Mouse (Mus musculus) retina, postnatal 7 days (tissue): ENCODE data around the gene Rassf8.

ENCODE experiments used
- DNase-seq: peaks from one replicate; pipeline ENCODE4 v3.0.0-alpha.2; 2012; ENCODE audit warnings: low read depth, low spot score

Gene Rassf8

DNA sequence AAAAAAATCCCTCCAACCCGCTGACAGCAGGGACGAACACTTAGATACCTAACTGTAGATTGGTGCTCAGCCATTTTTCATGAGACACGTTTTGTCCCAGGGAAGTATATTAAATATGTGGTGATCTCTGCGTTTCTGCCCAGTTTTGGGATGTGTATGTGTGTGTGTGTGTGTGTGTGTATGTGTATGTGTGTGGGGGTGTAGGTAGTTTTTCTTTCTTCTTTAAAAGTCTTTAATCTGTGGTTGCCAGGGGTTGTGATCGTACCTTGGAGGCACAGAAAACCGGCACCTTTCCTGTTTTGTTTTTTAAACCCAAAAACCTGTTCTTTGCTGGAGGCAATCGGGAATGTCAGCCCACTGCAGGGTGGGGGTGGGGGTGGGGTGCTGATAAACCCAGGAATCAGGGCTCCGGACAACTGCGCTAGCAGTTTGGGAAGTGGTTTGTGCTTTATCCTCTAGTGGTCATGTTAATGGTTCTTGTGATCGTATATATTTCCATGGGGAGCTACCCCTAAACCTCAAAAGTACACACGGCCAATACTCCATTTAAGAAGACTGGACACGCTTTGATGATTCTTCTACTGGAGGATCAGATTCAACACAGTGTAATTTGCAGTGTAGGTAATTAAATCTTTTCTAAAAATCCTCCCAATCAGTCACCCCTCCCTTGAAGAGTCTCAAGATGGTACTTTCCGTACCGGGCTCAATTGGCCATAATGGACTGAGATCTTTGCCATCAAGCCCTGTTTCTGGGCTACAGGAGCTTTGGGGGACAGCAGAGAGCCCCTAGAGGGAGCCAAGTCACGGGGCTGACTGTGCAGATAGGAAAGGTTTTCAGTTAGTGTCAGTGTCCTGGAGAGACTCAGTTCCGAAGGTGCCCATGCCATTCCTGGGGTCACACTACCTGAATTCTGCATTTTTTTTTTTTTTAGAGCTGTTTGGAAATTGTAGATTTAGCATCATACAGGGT lies 1.4 kb downstream of the Rassf8 start:
- DNase-seq = no peak

DNA sequence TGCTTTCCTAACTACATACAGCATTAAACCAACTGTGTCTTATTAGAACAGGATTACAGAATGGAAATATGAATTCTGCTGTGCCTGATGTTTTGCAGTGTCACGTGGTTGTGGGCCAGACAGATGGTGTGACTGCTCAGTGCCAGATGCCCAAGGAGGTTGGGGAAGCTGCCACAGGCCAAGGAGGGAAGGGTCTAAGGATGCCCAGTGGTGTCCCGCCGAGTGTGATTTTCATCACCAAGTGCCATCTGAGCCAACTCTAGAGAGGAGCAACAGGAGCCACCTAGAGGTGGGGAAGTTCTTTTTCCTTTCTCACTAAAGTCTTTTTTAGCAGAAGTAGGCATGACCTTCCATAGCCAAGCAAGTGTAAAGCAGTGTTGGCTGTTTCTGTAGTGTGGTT lies 3.8 kb downstream of the Rassf8 start:
- DNase-seq = no peak

DNA sequence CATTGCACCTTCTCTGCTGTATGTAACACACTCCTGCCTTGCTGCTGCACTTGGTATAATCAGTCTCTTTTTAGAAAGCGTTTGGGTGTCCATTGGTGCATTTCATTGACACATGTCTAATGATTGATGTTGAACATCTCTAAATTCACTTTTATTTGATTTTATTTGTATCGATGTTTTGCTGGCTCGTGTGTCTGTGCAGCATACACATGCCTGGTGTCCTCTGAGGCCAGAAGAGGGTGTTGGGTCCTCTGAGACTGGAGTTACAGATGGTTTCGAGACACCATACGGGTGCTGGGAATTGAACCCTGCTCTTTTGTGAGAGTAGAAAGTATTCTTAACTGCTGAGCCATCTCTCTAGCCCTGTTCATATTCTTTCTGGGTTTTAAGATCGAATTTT lies 6.7 kb downstream of the Rassf8 start:
- DNase-seq = no peak

DNA sequence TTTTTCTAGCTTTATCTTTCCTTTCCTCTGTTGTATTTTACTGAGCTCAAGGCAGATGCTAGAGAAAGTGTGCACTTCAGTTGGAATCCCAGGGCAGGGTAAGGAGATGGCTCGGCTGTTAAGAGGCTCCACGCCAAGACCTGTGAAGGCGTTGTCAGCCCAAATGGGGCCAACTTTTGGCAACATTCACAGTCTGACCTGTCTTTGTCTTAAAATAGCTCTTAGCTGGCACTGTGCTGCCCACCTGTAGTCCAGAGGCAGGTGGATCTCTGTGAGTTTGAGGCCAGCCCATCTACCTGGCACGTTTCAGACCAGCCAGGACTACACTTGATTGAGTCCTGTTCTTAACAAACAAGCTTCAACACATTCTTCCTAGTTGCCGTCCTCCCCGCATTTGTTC lies 7.9 kb downstream of the Rassf8 start:
- no peak for DNase-seq

DNA sequence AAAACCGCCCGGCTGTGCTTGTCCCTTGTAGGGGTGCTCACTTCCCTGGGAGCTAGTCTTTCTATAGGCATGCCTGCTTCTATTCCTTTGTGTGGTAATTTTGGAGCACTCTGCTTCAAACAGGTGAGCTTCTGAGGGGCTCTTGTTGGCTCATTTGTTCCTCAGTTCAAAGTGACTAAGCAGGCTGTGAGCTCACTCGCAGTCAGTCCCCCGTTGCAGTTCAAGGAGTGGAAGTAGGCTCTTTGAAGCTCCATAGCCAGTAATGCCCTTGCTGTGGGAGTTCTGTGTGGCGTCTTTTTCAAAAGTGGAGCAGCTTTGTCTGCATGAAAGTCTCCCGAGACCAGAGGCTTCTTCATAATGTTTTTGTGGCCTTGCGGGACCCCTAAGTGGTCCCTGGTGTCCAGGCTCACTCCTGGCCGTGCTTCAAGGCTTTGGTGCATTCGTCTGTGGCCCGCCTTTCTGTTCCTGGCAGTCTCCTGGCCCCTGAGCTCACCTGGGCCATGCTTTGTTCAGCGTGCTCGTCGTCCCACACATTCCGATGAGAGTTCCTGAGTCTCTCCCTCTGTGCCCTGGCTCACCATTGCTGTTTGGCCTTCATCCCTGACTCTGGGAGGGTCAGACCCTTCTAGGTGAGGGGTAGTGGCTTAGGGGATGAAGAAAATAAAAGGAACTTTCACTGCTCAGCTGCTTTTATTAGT lies 9.5 kb downstream of the Rassf8 start:
- no peak for DNase-seq

DNA sequence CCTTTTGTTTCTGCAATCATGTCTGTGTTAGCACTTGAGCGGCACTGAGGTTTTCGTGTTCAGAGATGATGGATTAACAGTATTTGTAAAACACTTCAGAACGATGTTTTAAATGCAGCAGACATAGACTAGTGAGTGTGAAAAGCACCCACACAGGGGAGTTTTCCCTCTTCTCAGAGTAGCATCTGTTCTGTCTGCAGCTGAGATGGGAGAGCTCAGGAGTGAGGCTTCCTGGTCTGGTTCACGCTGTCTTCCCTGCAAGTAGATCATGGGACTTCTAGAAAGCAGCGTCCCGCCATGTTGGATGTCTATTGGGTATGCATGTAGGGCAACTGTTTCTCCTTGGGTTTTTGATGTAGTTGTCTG lies 10.1 kb downstream of the Rassf8 start:
- no peak for DNase-seq

DNA sequence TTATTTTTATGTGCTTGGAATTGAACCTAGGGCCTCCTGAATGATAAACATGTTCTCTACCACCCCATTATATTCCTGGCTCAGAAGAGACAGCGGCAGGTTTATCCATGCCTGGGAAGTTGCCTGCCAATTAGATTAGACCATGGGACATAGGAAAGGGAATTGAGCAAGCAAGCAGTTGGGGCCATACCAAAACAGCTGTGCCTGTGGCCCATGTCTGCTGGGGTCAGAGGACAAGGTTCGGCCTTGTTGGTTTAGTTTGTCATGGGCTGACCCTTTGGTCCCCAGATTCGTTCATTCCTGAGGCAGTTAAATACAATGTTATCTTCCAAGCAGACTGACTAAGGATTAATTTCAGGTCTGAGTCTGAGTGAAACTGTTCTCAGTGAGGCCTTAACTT lies 10.8 kb downstream of the Rassf8 start:
- DNase-seq = no peak

DNA sequence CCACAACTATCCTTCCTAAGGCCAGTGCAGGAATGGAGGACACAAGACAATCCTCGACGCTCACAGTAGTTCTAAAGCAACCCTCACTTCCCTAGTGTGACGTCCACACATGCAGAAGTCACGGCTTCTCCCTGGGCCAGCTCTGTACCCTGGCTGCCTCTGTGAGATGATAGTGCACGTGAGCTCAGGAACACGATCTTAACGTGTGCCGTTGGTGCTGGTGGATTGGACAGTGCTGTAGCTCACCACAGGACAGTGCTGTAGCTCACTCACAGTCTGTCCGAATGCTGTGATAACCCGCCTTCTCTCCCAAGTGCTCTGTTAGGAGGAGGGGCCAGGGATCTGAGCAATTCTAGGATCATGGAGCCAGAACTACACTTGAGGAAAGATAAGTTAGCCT lies 12.1 kb downstream of the Rassf8 start:
- no peak for DNase-seq

DNA sequence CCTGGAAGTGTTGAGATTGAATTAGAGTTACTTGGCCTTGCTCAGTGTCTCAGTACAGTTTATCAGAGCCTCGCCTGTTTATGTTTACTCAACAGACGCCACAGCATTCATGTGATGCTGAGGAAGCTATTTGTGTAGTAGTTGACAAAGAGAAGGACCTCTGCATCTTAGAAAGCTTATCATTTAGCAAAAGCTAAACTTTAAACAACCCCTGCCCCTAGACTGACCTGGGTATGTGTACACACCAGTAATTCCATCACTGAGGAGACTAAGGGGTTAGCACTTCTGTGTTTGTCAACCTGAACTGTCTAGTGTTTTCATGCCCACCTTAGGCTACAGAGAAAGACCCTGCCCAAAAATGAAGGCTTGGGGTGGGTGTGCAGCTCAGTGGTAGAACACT lies 12.9 kb downstream of the Rassf8 start:
- DNase-seq = no peak

DNA sequence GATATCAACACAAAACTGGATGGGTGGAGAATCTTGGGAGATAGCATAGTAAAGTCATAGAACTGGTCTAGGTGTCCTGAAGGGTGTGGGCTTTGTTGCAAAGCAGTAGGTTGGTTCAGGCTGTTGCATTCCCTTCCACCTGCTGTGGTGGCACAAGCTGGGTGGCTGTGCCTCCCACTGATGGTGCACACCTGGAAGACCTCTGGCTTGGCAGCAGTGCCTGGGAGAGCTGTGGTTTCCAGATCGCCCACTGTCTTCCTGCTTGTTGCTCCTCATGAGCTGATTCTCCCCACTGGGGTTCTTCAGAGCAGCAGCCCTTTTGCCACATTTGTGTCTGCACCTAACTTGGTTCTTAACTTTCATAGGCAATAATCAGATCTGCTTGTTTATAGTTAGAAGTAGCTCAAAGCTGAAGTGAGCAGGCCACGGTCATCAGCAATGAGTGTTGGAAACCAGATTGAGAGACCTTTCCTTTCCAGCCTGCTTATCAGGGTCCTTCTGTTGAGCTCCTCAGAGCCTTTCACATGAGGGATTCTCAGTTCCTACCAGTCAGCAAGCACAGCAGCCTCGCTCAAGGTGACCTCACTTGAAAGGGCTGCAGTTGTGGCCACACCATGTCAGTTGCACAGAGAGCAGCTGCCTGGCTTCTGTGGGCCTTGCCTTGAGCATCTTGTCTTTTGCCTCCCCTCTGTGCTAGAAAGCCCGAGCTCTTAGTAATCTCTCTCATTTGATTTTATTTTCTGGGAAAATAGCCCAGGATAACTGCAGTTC lies 13.9 kb downstream of the Rassf8 start:
- no peak for DNase-seq

DNA sequence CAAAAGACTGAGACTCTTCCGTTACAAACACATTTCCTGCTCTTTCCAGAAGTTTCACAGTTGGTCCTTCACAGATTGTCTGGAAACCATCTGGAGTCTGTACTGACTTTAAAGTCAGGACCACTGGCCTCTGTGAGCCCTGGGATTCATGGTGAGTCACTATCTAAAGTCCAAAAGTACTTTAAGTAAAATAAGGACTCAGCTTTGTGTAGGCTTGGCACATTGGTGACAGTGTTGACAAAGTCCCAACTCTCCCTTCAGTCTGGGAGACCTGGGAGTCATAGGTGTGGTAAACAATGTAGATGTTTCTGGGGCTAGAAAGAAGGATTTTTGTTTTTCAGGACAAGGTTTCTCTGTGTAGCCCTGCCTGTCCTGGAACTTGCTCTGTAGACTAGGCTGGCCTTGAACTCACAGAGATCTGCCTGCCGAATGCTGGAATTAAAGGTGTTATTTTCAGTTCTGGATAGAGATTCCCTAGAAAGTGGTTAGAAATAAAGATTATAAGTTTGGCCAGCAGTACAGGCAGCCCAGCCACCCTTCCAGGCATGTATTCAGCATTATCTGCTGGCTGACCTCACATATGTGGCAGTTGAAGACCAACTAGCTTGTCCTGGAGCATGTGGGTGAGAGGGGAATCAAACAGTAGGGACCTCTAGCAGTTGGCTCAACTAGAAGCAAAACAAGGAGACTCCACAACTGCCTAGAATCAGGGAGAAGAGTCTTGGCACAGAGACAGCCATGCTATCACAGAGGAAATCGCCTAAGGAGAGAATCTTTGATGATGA lies 14.8 kb downstream of the Rassf8 start:
- DNase-seq = no peak

DNA sequence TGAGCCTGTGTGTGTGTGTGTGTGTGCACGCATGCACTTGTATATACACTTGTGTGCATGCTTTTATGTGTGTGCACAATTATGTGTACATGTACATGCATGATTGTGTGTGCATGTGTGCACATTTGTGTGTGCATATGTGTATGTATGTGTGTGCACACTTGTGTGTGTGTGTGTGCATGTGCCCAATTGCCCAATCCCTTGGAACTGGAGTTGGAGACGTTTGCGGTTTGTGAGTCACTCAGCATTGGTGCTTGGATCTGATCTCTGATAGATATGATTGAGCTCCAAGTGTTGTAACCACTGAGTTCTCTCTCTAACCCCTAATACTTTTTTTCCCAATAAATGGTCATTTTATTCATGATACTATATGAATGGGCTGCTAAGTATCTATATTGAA lies 15.5 kb downstream of the Rassf8 start:
- no peak for DNase-seq

DNA sequence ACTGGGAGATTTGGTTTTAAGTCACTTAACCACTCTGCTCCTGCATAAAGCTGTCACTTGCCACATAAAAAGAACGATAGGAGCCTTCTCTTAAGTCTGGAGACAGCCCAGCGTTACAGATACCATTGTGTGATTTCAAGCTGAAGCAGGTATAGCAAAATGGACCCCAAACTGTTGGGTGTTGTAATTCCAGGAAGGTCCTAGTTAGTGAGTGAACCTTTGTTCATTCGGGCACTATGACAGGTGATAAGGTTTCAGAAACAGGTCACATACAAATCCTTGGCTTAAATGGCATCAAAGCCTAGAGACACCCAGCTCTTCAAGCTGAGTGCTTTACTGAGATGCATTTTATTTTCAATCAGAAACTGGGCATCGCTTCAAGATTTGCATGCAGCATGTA lies 16.5 kb downstream of the Rassf8 start:
- DNase-seq = no peak

DNA sequence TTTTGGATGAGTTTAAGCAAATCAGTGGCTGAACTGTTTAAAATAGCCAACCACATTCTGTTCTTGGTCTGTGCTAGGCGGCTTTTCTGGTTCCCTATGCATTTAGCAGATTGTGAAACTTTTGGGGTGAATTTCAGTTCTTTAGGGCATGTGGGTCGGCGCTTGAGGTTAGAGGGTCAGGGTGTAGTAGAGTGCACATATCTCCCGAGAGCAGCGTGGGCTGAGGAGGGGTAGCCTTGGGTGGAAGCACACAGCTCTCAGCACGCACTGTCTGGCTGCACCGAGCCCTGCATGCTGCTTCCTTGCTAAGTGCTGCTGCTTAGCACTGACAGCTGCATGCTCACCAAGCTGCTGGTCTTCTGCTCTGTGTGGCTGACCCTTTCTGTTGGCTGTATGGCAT lies 18.5 kb downstream of the Rassf8 start:
- no peak for DNase-seq

DNA sequence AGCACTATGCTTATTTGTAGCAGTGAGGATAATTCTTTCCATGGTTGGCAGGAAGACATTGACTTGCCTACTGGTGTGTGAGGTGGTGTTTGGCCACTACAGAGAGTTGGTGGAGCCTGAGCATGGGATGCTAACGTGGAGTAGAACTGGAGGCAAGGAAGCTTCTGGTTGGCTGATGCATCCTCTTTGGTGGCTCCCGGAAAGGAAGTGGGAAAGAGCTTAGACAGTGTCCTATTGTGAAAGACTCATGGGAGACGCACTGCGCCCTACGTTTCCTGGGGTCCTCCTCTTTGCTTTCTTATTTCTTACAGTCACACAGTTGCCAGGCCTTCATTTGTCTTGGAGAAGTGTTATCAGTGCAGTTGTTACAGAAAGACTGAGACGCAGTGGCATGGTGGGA lies 20.4 kb downstream of the Rassf8 start:
- no peak for DNase-seq

DNA sequence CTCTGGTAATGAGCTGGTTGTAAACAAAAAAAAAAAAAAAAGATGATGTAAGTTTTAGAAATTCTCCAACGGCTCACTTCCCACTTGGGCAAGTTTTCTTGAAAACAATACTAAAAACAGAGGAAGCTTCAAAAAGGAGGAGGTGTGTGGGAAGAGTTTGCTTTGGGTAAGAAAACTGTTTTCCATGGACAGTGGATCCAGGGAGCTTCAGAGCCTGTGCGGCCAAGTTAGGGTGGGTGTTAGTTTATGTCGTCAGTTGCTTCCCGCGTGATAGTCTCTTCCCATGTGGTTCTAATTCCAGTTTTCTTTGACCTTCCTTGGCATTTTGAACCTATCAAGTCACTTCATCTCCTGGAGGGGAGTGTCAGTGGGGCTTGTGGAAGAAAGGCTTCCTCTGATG lies 21.1 kb downstream of the Rassf8 start:
- DNase-seq = no peak

DNA sequence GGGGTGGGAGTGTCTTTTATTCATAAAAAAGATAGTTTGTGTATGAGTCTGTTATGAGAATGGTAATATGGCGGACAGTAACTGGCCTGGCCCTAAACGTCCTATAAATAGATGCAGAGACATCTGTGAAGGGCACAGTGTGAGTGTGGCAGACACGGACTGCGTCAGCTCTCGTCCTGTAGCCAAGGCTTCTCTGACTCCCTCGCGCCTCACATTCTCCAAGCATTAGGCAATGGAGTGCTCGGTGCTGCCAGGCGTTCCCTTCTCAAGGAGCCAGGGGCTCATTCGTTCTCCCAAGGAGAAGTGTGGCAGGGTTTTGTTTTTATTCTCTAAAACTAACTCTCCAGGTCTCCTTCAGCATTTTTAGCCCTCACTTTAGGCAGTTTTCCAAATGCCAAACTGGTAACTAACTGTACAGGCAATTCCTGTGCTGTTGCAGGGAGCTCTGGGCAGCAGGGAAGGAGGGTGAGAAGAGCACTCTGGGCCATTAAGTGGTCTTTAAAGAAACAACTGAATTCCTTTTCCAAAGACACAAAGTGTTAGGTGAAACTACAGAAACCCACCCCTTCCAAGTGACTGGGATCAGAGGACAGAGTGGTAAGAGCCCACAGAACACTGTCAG lies 22.2 kb downstream of the Rassf8 start:
- no peak for DNase-seq

DNA sequence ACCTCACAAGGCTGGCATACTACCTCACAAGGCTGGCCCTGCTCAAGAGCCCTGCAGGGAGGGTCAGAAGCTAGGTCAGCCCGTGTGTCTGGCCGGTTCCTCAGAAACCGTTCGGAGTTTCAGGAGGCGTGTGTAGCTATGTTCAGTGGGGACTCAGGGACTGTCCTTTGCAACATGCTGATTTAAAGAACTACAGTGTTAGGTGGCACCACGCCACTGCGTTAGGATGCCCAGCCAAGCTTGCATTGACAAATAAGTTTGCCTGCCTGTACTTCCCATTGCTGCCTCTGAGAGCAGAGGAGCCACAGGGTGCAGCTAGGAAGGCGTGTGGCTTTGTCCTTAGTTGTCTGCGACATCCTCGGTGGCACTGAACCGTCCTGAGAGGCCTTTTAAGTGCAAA lies 23.3 kb downstream of the Rassf8 start:
- no peak for DNase-seq

DNA sequence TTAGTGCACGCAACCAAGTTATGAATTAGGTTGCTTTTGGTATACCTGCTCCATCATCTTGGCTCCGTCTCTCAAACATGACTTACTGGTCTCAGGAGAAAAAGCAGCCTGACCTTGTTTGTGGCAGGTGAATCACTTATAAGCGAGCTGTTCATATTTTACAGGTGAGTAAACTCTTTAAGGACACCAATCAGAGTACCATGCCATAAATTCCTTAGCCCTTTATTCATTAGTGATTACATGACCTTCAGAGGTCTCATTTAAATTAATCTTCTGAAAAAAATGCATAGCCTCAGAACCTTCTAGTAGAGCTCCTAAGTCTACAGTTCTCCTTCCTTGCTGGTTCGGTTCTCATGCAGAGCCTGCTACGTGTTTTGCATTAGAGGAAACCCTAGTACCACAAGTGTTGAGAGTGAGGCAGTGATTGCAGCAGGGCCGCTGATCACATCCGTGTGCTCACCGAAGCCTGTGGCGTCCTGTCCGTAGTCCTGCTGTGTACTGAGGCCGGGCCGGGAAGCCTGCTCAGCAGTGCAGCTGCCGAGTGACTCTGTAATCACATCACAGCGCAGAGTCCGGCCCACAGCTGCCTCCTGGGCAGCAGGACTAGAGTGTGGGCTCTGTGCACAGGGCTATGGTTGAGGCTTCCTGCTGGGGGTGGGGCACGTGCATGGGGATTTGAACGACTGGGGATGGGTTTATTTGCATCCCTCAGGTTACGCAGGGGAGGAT lies 23.9 kb downstream of the Rassf8 start:
- no peak for DNase-seq

DNA sequence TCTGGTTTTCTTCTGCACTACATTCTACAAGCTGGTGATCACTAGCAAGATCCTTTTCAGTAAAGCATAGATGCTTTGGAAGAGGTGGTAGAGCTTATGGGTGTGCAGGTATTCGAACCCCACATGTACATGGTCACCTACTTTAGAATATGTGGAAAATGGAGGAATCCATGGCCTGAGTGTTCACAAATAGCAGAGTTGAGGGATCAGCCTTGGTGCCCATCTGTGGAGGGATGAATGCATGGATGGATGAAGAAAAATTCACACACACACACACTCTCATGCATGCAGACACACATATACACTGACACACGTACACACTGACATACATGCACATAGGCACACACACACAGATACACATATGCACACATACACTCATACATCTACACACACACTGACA lies 27.9 kb downstream of the Rassf8 start:
- DNase-seq = no peak
